Mouse (Mus musculus) C2C12 (cell line): ENCODE data around the gene Ercc1. TPM values are rescaled to one million over a fixed set of nuclear protein-coding genes. Genes with fewer than 3 reads are reported as not detected.

Experiments
- H3K27me3 ChIP-seq: one replicate; pipeline ENCODE4 v1.6.1; 2011; ENCODE audit not compliant: control insufficient read depth, insufficient read depth, insufficient read length
- H3K36me3 ChIP-seq: one replicate; pipeline ENCODE4 v1.6.1; 2011; ENCODE audit not compliant: control insufficient read depth, insufficient read depth
- H3K4me3 ChIP-seq: one replicate; pipeline ENCODE4 v1.5.1; 2011; ENCODE audit warnings: mild to moderate bottlenecking, control low read depth; ENCODE audit not compliant: poor library complexity, insufficient read depth, severe bottlenecking
- H3K79me2 ChIP-seq: one replicate; pipeline ENCODE4 v1.6.1; 2011; ENCODE audit not compliant: control insufficient read depth, insufficient read depth
- H3K79me3 ChIP-seq: one replicate; pipeline ENCODE4 v1.6.1; 2011; ENCODE audit warnings: low read depth, control low read depth
- H3ac ChIP-seq: one replicate; pipeline ENCODE3; 2011; ENCODE audit warnings: low read depth; ENCODE audit not compliant: control insufficient read depth, insufficient read length
- CEBPB ChIP-seq: IDR thresholded peaks from one replicate; pipeline ENCODE4 v1.6.1; 2011; ENCODE audit warnings: low read depth, mild to moderate bottlenecking, control low read depth, moderate library complexity
- CTCF ChIP-seq: IDR thresholded peaks from one replicate; pipeline ENCODE4 v1.5.1; 2011; ENCODE audit not compliant: control insufficient read depth, insufficient read depth, insufficient read length
- FOSL1 ChIP-seq: IDR thresholded peaks from one replicate; pipeline ENCODE4 v1.8.0; 2011; ENCODE audit warnings: mild to moderate bottlenecking, low read length; ENCODE audit not compliant: poor library complexity, insufficient read depth, severe bottlenecking
- MAX ChIP-seq: IDR thresholded peaks from one replicate; pipeline ENCODE4 v1.6.1; 2011; ENCODE audit warnings: mild to moderate bottlenecking, control low read depth
- MYOD1 ChIP-seq: IDR thresholded peaks from one replicate; pipeline ENCODE4 v1.6.1; 2011; ENCODE audit warnings: low read depth; ENCODE audit not compliant: control insufficient read depth, insufficient read length
- MYOG ChIP-seq: IDR thresholded peaks from one replicate; pipeline ENCODE4 v1.6.1; 2011; ENCODE audit not compliant: control insufficient read depth, insufficient read length; ENCODE audit errors: extremely low read depth
- USF1 ChIP-seq: IDR thresholded peaks from one replicate; pipeline ENCODE4 v1.6.1; 2011; ENCODE audit warnings: low read depth, mild to moderate bottlenecking, control low read depth, moderate library complexity
- polyA plus RNA-seq: library from polyadenylated mRNA; unstranded; fragments of >200 nt; fragmentation: generic; extraction: Trizol; gene quantifications from one replicate; pipeline ENCODE4 v1.2.1, GENCODE M21; 2012; ENCODE audit warnings: missing spikeins

Ercc1 gene
- polyA plus RNA-seq, 1 experiment = 151 TPM

DNA sequence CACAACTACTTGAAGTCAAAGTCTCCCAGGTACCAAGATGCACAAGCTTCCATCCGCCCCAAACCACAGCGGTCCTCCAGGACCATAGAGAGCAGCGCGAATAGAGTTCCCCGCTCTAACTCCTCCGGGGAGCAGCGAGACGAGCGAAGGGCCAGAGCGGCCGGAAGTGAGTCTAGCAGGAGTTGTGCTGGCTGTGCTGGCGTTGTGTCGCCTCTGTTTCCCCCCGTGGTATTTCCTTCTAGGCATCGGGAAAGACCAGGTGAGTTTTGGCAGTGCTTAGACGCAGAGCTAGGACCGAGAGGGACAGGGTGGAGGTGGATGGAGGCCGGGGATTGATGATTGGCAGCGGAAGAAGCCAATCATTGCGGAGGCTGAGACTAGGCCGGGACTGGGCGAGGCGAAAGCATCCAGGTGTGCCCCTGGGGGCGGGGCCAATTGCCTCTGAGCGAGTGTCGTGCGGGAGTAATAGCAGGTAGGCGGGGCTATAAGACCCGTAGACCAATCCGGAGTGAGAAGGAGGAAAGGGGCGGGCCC lies 427 bp downstream of the Ercc1 start:
- Histone ChIP-seq H3K36me3 (peaks cover 6% of the 10 kb centered on the region), H3K27me3 (no peaks in the 10 kb centered on the region), H3K4me3 (peak overlapping the region; percentile 46), H3K79me3 (peaks cover 10% of the 10 kb centered on the region), H3ac (peak overlapping the region; percentile 83), H3K79me2 (peaks cover 20% of the 10 kb centered on the region)
- TF ChIP-seq MYOD1 (no peak), USF1 (no peak), FOSL1 (no peak), MAX (no peak), CTCF (no peak), CEBPB (no peak), MYOG (no peak)

DNA sequence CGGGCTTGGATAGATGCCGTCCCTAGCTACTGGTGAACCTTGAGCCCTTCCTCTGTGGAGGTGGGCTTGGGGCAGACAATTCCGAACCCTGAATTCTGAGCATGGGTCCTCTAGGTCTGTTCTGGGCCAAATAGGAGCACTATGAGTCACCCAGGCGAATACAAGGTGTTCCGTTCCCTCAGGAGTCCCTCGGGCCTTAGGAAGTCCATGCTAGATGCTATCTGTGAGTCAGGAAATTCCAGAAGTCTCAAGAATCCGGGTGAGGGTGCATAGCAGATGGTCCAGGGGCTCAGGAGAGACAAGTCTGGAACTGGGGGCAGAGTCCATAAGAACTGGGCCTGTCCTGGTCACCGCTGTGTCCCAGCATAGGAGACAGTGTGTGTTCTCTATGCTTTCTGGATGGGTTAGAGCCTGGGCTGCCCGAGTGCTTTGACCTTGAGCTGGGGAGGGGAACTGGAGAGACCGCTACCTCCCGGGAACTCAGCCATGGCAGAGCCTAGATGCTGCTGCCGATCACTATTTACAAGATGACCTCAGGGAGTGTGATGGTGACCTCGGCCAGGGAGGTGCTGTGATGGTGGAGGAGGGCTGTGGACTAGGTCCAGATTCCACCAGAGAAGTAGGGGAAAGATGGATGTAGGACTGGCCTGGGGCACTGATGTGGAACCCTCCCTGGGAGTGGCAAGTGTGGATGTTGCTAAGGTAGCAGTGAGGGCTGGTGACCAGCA lies 4.8 kb downstream of the Ercc1 start:
- Histone ChIP-seq H3ac (no peak overlapping the region), H3K79me2 (peaks cover 20% of the 10 kb centered on the region), H3K4me3 (no peak overlapping the region), H3K27me3 (no peaks in the 10 kb centered on the region), H3K79me3 (peaks cover 10% of the 10 kb centered on the region), H3K36me3 (peaks cover 13% of the 10 kb centered on the region)
- TF ChIP-seq MYOG (no peak), CTCF (no peak), USF1 (no peak), FOSL1 (no peak), MAX (no peak), MYOD1 (no peak), CEBPB (no peak)

DNA sequence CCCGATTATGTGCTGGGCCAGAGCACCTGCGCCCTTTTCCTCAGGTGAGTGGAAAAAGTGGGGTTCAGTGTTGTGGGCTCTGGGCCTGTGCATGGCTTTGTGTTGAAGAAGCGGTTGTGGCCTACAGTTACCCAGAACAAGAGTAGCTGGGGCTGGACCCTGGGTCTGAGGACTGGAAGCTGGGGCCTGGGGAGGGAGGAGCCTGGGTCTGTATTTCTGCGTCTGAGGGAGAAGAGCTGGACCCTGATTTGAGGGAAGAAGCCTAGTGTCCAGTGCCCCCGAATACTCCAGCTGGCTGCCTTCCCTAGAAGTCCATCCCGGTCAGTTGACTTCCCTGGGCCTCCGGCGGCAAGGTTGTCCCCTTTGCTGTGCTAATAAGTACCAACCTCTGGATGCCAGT lies 5.6 kb downstream of the Ercc1 start:
- H3K79me3 ChIP-seq = peaks cover 10% of the 10 kb centered on the region
- H3K36me3 ChIP-seq = peaks cover 17% of the 10 kb centered on the region
- TF ChIP-seq CEBPB (no peak), USF1 (no peak), MAX (no peak), MYOG (no peak), FOSL1 (no peak), CTCF (no peak), MYOD1 (no peak)
- peaks cover 20% of the 10 kb centered on the region for H3K79me2 ChIP-seq
- no peak overlapping the region for H3K4me3 ChIP-seq
- H3K27me3 ChIP-seq = no peaks in the 10 kb centered on the region
- no peak overlapping the region for H3ac ChIP-seq

DNA sequence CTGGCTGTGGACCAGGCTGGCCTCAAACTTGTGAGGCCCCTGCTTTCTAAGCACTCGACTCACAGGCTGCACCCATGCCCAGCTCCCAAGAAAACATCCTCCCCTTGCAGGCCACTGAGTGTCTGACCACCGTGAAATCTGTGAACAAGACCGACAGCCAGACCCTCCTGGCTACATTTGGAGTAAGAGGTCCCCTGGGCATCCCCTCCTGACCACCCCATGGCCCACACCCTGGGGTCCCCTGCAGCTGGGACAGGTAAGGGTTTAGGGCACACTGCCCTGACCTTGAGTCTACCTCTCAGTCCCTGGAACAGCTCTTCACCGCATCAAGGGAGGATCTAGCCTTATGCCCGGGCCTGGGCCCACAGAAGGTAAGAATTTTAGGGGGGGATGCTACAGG lies 10.4 kb downstream of the Ercc1 start:
- Histone ChIP-seq H3K79me3 (peaks cover 15% of the 10 kb centered on the region), H3K79me2 (peaks cover 34% of the 10 kb centered on the region), H3K4me3 (no peak overlapping the region), H3K27me3 (no peaks in the 10 kb centered on the region), H3ac (no peak overlapping the region), H3K36me3 (peaks cover 17% of the 10 kb centered on the region)
- TF ChIP-seq FOSL1 (no peak), MYOG (no peak), CTCF (no peak), MAX (no peak), CEBPB (no peak), USF1 (no peak), MYOD1 (no peak)

DNA sequence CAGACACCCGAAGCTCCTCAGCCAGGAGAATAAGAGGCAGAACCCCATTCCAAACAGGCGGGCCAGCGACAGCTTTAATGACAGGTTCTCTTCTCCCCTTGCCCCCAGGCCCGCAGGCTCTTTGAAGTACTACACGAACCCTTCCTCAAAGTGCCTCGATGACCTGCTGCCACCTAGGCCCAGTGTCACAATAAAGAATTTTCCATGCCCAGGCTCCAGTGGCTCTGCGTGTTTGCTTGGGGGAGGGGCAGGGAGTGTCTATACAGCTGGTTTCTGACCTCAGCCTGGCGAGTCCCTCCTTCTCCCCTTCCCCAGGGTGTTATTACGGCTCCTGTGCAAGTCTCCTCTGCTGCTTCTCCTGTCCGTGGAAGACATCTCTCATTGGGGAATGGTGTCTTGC lies 11.7 kb downstream of the Ercc1 start:
- H3K36me3 ChIP-seq = peaks cover 17% of the 10 kb centered on the region
- H3ac ChIP-seq = no peak overlapping the region
- H3K4me3 ChIP-seq = no peak overlapping the region
- H3K79me3 ChIP-seq = peaks cover 15% of the 10 kb centered on the region
- TF ChIP-seq MAX (no peak), MYOG (no peak), USF1 (no peak), MYOD1 (no peak), CEBPB (no peak), CTCF (no peak), FOSL1 (no peak)
- H3K79me2 ChIP-seq = peaks cover 34% of the 10 kb centered on the region
- no peaks in the 10 kb centered on the region for H3K27me3 ChIP-seq
